Mouse (Mus musculus) heart, embryonic 12.5 days (tissue): Measurements from ENCODE around the gene Cds2. TPM values are rescaled to one million over a fixed set of nuclear protein-coding genes. Genes with fewer than 3 reads are reported as not detected.
"Not testable (repeated sequence)": the region's sequence is repeated elsewhere in the genome, so short reads cannot be mapped to it uniquely, and the experiment has no call there.

Experiments used
- ATAC-seq: fragments of 200-750 bp; cut with Nextera tagmentation; 2 replicates; pipeline ENCODE4 v1.8.0; 2017; ENCODE audit warnings: moderate TSS enrichment, moderate library complexity; ENCODE audit not compliant: insufficient number of reproducible peaks, low FRiP score
- H3K27ac ChIP-seq: fragments of 300-500 bp; sonication (generic); 2 replicates; pipeline ENCODE4 v1.5.1; 2016; ENCODE audit warnings: mild to moderate bottlenecking, moderate library complexity; ENCODE audit not compliant: poor library complexity, severe bottlenecking
- H3K27me3 ChIP-seq: fragments of 300-500 bp; sonication (generic); replicated peaks from 2 replicates; pipeline ENCODE4 v1.6.1; 2016; ENCODE audit warnings: mild to moderate bottlenecking, moderate library complexity
- H3K36me3 ChIP-seq: fragments of 300-500 bp; sonication (generic); 2 replicates; pipeline ENCODE4 v1.6.1; 2016; ENCODE audit warnings: mild to moderate bottlenecking, moderate library complexity
- H3K4me1 ChIP-seq: fragments of 300-500 bp; sonication (generic); replicated peaks from 2 replicates; pipeline ENCODE4 v1.6.1; 2016; ENCODE audit warnings: mild to moderate bottlenecking
- H3K4me2 ChIP-seq: fragments of 300-500 bp; sonication (generic); 2 replicates; pipeline ENCODE4 v1.6.1; 2016; ENCODE audit warnings: mild to moderate bottlenecking, moderate library complexity
- H3K4me3 ChIP-seq: fragments of 300-500 bp; sonication (generic); 2 replicates; pipeline ENCODE4 v1.5.1; 2016; ENCODE audit warnings: mild to moderate bottlenecking
- H3K9ac ChIP-seq: fragments of 300-500 bp; sonication (generic); 2 replicates; pipeline ENCODE4 v1.6.1; 2016; ENCODE audit warnings: mild to moderate bottlenecking, moderate library complexity
- H3K9me3 ChIP-seq: fragments of 300-500 bp; sonication (generic); replicated peaks from 2 replicates; pipeline ENCODE4 v1.6.1; 2016; ENCODE audit warnings: mild to moderate bottlenecking, moderate library complexity
- WGBS: fragments of 180-500 bp; shearing (Covaris S2); methylation state at CpG from one replicate; pipeline ENCODE4 v1.1.7; 2016; 5-methylcytosine and 5-hydroxymethylcytosine counted together
- polyA plus RNA-seq: library from polyadenylated mRNA; unstranded; fragments of >200 nt; fragmentation: Nextera tagmentation; extraction: Ambion mirVana; gene quantifications from 2 replicates; pipeline ENCODE4 v1.2.1, GENCODE M21; 2016

Cds2 gene
- polyA plus RNA-seq, 1 experiment from 2014 or later, result 21.0 TPM

DNA sequence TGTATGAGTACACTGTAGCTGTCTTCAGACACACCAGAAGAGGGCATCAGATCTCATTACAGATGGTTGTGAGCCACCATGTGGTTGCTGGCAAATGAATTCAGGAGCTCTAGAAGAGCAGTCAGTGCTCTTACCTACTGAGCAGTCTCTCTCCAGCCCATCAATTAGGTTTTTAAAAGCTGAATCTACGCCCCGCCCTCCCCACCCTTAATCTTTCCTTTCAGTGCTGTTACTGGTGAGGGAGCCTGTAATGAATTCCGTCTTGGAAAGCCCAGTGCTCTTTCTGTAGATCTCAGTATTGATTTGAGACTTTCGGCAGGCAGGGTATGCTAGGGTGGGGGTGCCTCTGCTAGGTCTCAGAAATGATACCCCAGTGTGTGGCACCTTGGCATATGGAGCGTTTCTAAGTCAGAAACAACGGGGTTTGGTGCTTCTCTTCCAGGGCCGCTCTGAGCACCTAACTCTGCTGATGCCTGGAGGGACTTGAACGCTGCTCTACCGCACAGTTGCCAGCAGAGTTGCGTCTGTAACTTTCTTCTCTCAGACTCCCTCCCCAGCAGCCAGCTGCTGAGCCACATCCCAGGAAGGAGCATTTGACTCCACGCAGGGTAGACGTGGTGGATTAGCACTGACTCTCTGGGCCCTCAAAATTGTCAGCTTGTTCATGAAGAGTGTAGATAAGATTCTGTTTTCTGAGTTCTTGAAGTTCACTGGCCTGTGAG, 19.7 kb downstream of the Cds2 start:
- Histone ChIP-seq H3K9me3 (no peaks in the 10 kb centered on the region), H3K4me3 (0 out of 2 replicates have a peak overlapping the region, but pooled peaks have one; percentile 6), H3K27me3 (0 out of 2 replicates have a peak, but pooled peaks cover 5% of the 10 kb centered on the region), H3K27ac (peak overlapping the region; percentile 79), H3K9ac (peak overlapping the region; percentile 28; the same call in 1 of the 2 replicates), H3K4me1 (peaks cover 54% of the 10 kb centered on the region), H3K36me3 (peaks cover 4% of the 10 kb centered on the region; the same call in 1 of the 2 replicates), H3K4me2 (peak overlapping the region; percentile 50)
- 28% methylated on average over 12 of the region's 12 CpGs for WGBS
- ATAC-seq, result no peak

DNA sequence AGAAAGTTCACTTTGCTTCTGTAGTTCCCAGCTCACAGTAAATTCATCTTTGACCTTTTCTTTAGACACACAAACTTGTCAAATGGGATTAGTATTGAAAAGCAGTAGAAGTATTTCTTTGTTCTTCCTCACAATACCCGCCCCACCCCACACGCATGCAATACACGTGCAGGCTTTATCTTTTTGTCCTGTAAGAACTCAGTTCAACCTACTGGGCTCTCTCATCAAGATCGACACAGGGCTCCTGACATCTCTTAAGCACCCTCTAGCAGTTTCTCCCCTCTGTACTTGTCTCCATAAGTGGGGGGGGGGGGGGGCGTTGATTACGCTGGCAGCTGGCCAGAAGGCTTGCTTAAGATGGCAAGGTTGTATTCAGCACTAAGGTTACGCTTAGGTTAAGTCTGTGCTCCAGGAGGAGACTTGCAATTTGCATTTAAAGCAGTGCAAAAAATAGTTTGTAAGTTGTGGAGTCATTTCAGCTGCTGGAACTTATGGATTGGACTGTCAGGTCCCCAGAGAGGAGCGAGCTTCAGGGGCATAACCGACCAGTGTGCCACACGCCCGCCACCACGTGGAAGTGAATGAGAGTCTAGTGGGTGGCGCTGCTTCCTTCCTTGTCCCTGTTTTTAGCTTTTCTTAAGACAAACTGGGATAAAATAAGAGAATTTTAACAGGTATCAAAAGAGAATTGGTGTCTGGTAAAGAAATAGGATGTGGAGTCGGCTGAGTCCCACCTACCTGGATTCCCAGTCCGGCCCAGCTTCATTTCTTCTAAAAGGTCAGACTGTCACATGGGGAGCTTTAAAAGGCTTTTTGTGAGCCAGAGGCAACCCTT, 20.5 kb downstream of the Cds2 start:
- Histone ChIP-seq H3K4me1 (peaks cover 49% of the 10 kb centered on the region), H3K27ac (peak overlapping the region; percentile 79), H3K9me3 (no peaks in the 10 kb centered on the region), H3K4me3 (no peak overlapping the region), H3K27me3 (0 out of 2 replicates have a peak, but pooled peaks cover 5% of the 10 kb centered on the region), H3K4me2 (peak overlapping the region; percentile 50), H3K36me3 (peaks cover 4% of the 10 kb centered on the region; the same call in 1 of the 2 replicates), H3K9ac (0 out of 2 replicates have a peak overlapping the region, but pooled peaks have one; percentile 28)
- WGBS, result 50% methylated on average over 15 of the region's 15 CpGs
- ATAC-seq, result no peak

DNA sequence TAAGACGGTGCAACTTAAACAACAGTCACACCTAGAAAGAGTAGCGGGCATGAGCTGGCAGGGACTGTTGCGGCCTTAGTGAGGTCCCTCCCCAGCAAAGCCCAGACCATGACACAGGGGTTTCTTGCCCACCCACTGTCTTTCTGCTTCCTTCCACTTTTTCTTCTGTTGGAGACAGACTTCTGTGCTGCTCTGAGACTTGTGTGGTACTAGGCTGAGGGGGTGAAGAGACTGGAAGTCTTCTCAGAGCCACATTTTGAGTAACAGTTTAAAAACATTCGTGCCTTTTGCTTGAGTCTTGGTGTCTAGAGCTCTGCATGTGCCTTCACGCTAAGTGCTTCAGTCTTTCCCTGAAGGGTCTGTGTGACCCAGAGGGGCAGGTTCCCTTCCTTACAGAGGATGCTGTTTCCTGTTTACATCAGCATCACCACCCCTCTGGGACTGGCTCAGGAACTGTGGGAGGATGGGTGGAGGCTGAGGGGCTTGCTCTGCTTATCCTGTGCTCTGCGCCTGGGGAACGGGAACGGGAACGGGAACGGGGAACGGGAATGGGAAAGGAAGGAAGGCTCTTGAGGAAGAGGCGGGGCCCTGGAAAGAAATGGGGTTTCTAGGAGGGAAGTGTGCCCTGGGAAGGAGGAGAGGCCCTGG, 21.7 kb downstream of the Cds2 start:
- peaks cover 4% of the 10 kb centered on the region; the same call in 1 of the 2 replicates for H3K36me3 ChIP-seq
- peaks cover 44% of the 10 kb centered on the region for H3K4me1 ChIP-seq
- H3K9ac ChIP-seq, result no peak overlapping the region
- H3K27me3 ChIP-seq, result 0 out of 2 replicates have a peak, but pooled peaks cover 5% of the 10 kb centered on the region
- H3K27ac ChIP-seq, result peak overlapping the region; percentile 79
- no peaks in the 10 kb centered on the region for H3K9me3 ChIP-seq
- peak; percentile 66 for ATAC-seq
- WGBS, result 72% methylated on average over 12 of the region's 12 CpGs
- H3K4me3 ChIP-seq, result no peak overlapping the region
- H3K4me2 ChIP-seq, result peak overlapping the region; percentile 8

DNA sequence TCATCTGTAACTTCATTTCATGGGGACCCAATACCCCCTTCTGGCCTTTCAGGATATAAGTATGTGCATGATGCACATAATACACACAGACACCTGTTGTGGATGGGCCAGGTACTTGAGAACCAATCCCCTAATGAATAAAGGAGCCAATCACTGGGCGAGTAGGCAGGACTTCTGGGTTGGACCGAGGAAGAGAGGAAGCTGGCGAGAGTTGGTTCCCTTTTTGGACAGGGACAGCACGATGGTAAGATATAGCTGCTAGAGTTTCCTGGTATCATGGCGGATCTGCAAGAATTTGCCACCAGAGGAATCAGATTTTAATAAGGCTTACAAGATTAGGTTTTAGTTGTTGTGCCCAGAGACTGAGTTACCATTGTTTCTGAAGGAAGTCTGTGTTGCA, 22.8 kb downstream of the Cds2 start:
- not testable (repeated sequence) for H3K36me3 ChIP-seq, H3K27me3 ChIP-seq, ATAC-seq, H3K9me3 ChIP-seq, H3K9ac ChIP-seq, H3K4me3 ChIP-seq, H3K4me2 ChIP-seq
- WGBS, result 82% methylated on average over 5 of the region's 5 CpGs
- Histone ChIP-seq H3K4me1 (peaks cover 48% of the 10 kb centered on the region), H3K27ac (peak overlapping the region; percentile 79; the same call in 1 of the 2 replicates)

DNA sequence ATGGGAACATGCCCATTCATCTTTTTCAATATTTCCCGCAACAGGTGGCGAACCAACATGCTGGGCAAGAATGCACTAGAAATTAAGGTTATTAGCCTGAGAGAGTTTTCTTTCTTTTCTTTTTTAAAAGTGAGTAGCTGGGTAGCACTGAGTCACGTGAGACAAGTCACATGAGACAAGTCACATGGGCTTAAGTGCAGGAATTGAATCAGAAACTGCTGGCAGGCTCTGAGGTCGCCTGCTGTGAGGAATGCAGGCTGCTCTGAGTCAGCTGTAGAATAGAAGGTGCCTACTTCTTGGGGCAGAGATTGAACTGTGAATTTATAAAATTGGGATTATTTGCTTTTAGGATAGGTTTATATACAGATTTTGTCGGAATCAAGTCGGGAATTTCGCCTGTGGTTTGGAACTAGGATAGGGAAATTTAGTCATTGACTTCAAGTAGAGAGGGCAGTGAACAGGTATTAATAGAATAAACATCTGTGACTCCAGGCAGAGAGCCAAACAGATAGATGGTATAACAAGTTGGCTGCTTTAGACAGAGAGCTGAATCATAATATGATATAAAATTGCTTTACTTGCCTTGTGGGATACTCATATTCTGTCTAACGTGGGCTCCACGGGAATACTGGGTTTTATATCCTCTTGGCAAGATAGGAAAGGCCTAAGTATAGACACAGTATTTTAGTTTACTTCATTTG, 23.6 kb downstream of the Cds2 start:
- H3K9me3 ChIP-seq, result no peaks in the 10 kb centered on the region
- ATAC-seq, result no peak
- 0 out of 2 replicates have a peak, but pooled peaks cover 5% of the 10 kb centered on the region for H3K27me3 ChIP-seq
- no peak overlapping the region for H3K9ac ChIP-seq
- H3K4me2 ChIP-seq, result no peak overlapping the region
- 81% methylated on average over 9 of the region's 9 CpGs for WGBS
- H3K27ac ChIP-seq, result peak overlapping the region; percentile 21; the same call in 1 of the 2 replicates
- no peak overlapping the region for H3K4me3 ChIP-seq
- H3K36me3 ChIP-seq, result no peaks in the 10 kb centered on the region
- peaks cover 53% of the 10 kb centered on the region for H3K4me1 ChIP-seq

DNA sequence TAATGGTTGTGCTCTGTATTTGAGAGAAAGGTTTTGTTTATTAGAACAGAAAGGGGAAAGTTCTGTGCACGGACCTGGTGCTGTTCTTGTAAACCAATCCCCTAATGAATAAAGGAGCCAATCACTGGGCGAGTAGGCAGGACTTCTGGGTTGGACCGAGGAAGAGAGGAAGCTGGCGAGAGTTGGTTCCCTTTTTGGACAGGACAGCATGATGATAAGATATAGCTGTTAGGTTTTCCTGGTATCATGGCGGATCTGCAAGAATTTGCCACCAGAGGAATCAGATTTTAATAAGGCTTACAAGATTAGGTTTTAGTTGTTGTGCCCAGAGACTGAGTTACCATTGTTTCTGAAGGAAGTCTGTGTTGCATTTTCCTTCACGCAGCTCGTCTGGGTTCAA, 26.3 kb downstream of the Cds2 start:
- H3K4me2 ChIP-seq, ATAC-seq, H3K9me3 ChIP-seq, H3K36me3 ChIP-seq, H3K9ac ChIP-seq, H3K4me3 ChIP-seq, H3K27me3 ChIP-seq, H3K27ac ChIP-seq: not testable (repeated sequence)
- peaks cover 49% of the 10 kb centered on the region for H3K4me1 ChIP-seq
- WGBS, result 53% methylated on average over 5 of the region's 7 CpGs

DNA sequence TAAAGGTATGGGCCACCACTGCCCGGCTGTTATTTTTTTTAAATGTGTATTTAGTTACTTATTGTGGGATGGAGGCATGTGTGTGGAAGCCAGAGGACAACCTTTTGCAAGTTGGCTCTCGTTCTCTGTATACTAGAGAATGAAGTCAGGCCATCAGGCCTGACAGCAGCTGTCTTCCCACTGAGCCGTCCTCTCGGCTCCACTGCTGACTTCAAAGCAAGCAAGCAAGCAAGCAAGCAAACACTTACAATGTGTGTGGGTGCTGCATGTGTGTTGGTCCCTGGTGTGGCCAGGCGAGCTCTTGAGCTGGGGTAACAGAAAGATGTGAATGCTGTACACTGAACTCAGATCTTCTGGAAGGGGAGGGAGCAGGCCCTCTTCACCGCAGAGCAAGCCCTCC, 27.9 kb downstream of the Cds2 start:
- peak overlapping the region; percentile 63 for H3K27ac ChIP-seq
- H3K27me3 ChIP-seq, result no peaks in the 10 kb centered on the region
- 78% methylated on average over 6 of the region's 6 CpGs for WGBS
- H3K9me3 ChIP-seq, result no peaks in the 10 kb centered on the region
- no peak overlapping the region for H3K9ac ChIP-seq
- H3K4me3 ChIP-seq, result no peak overlapping the region
- peaks cover 40% of the 10 kb centered on the region for H3K4me1 ChIP-seq
- peaks cover 13% of the 10 kb centered on the region for H3K36me3 ChIP-seq
- ATAC-seq, result no peak
- H3K4me2 ChIP-seq, result no peak overlapping the region

DNA sequence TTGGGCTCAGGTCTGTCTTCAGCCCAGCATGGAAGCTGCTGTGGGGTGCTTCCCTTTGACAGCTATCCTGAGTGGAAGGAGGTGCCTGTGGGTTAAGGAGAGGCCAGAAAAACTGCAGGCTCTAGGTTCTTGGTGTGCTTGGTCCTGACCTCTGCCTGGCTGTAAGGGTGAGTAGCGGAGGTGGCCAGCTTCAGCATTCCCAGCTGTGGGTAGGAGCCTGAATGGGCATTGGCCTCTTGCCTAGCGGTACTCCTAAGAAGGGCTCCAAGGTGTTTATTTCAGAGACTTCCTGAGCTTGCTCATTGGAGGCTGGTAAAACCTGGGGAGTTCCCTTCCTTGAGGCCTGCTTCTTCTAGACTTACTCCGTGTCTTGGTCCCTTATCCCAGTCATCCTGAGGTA, 28.3 kb downstream of the Cds2 start:
- no peaks in the 10 kb centered on the region for H3K27me3 ChIP-seq
- peak overlapping the region; percentile 63 for H3K27ac ChIP-seq
- H3K9me3 ChIP-seq, result no peaks in the 10 kb centered on the region
- 74% methylated on average over 3 of the region's 3 CpGs for WGBS
- H3K9ac ChIP-seq, result no peak overlapping the region; the same call in 1 of the 2 replicates
- no peak for ATAC-seq
- no peak overlapping the region for H3K4me3 ChIP-seq
- peaks cover 14% of the 10 kb centered on the region for H3K36me3 ChIP-seq
- peaks cover 44% of the 10 kb centered on the region for H3K4me1 ChIP-seq
- no peak overlapping the region for H3K4me2 ChIP-seq

DNA sequence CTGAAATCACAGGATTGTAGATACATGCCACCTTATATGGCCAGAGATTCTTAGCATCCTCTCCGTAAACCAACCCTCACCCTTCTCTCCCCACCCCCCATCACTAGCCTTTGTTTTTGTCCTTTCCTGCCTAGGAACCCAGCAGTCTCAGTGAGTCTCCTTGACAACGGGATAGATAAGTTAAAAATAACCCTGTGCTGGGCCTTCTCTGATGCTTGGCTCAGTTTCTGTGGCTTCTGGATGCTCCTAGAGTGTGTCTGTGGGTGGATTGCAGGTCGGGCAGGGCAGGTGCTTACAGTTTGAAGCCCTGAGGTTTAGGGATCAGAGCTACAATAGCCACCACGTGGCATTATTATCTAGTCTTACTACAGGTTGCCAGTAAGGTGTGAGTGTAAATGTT, 29.1 kb downstream of the Cds2 start:
- no peaks in the 10 kb centered on the region for H3K27me3 ChIP-seq
- H3K36me3 ChIP-seq, result peaks cover 14% of the 10 kb centered on the region
- whole genome bisulfite sequencing, result 6% methylated on average over 4 of the region's 4 CpGs
- no peak overlapping the region for H3K9ac ChIP-seq
- H3K9me3 ChIP-seq, result no peaks in the 10 kb centered on the region
- no peak overlapping the region for H3K4me3 ChIP-seq
- peak overlapping the region; percentile 28 for H3K4me2 ChIP-seq
- H3K4me1 ChIP-seq, result peaks cover 47% of the 10 kb centered on the region
- H3K27ac ChIP-seq, result peak overlapping the region; percentile 63
- ATAC-seq, result peak; percentile 63

DNA sequence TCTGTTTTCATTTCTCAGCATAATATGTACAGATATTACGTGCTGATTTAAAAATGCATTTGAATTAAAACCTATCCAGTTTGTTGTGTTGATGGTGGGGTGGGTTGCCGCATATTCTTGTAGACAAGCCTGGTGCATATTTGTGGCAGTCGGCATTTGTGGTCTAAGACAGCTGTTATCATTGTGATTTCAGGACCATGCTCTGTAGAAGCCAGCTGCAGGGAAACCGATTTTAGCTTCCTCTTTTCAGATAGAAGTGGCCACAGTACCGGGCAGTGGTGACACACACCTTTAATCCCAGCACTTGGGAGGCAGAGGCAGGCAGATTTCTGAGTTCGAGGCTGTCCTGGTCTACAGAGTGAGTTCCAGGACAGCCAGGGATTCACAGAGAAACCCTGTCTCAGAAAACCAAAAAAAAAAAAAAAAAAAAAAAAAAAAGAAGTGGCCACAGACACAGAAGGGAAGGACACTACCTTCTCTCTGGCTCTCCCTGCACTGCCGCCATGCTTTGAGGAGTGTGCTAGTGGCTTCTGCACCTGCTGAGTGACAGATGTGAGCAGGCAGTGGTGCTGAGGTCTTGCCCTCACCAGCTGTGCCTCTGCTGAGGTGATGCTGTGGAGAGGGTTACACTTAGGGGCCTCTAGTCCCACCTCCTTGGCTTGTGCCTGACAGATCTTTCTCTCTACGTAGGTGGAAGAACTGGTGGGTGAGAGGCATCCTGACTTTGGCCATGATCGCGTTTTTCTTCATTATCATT, 30.9 kb downstream of the Cds2 start:
- 79% methylated on average over 10 of the region's 10 CpGs for WGBS
- H3K4me1 ChIP-seq, result peaks cover 47% of the 10 kb centered on the region
- H3K9me3 ChIP-seq, result no peaks in the 10 kb centered on the region
- no peak overlapping the region for H3K4me2 ChIP-seq
- no peak for ATAC-seq
- peaks cover 29% of the 10 kb centered on the region for H3K36me3 ChIP-seq
- no peaks in the 10 kb centered on the region for H3K27me3 ChIP-seq
- H3K9ac ChIP-seq, result no peak overlapping the region
- H3K27ac ChIP-seq, result no peak overlapping the region
- H3K4me3 ChIP-seq, result no peak overlapping the region
